Mouse (Mus musculus) v-Abl transformed pro-B cells (cell line): ENCODE measurements at regions not wholly inside any gene's neighbourhood (a gene's known extent, or its start where the extent isn't known, plus 50 kb on each side); places are given as distances from the start of the nearest gene placed in this dataset.

Experiments used
- in situ Hi-C, 2 experiments: fragments of 400-800 bp; cut with MboI; formaldehyde crosslinking; loops; one replicate each; pipeline ENCODE4 v1.15.1; 2025; ENCODE audit not compliant: unreplicated experiment in 2 of 2

DNA sequence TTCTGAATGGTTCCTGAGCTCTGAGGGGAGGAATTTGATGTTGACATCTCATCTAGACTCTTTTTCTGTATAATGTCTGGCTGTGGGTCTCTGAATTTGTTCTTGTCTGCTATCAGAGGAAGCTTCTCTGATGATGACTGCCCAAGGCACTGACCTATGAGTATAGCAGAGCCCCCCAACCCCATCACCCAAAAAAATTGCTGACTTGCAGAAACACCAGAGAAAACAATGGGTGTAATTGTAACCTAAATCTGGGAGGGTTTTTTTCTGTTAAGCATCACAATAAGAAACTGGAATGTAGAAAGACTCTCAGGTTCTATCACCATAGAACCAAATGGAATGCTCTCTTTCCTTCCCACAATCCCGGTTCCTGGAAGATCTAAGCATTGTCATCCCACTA lies 50.2 kb upstream of the Phf3 start:
- in situ Hi-C loops = loop anchor here (5.0 to 10.0 kb wide), 2 partner anchors 149 to 228 kb away; no protein-coding TSS in a partner anchor
